Mouse (Mus musculus) spleen, adult 2 months (tissue): ENCODE measurements around the gene Galnt17.

Experiments
- CTCF ChIP-seq: fragments of 200-500 bp; IDR thresholded peaks from 2 replicates; pipeline ENCODE4 v1.5.1; 2011; ENCODE audit warnings: mild to moderate bottlenecking, inconsistent platforms; ENCODE audit not compliant: insufficient read depth, insufficient read length, insufficient replicate concordance; ENCODE audit errors: extremely low read depth
- POLR2A ChIP-seq: fragments of 200-500 bp; IDR thresholded peaks from 2 replicates; pipeline ENCODE4 v1.6.1; 2011; ENCODE audit warnings: low read depth, low read length, inconsistent platforms

GRCm38 (mm10) chr5:130914606-130915005, 393.7 kb downstream of the Galnt17 start:
- no peak for TF ChIP-seq CTCF
- no peak for TF ChIP-seq POLR2A
